Mouse (Mus musculus) bone marrow macrophage, adult 2 months (primary cell): Measurements from ENCODE around the gene Efs.

Experiments
- CTCF ChIP-seq: IDR thresholded peaks from 2 replicates; pipeline ENCODE4 v1.5.1; 2012; ENCODE audit warnings: low read depth, mild to moderate bottlenecking, low read length, moderate library complexity
- POLR2A ChIP-seq: IDR thresholded peaks from 2 replicates; pipeline ENCODE4 v1.6.1; 2012; ENCODE audit warnings: mild to moderate bottlenecking, low read depth, low read length, borderline replicate concordance

DNA sequence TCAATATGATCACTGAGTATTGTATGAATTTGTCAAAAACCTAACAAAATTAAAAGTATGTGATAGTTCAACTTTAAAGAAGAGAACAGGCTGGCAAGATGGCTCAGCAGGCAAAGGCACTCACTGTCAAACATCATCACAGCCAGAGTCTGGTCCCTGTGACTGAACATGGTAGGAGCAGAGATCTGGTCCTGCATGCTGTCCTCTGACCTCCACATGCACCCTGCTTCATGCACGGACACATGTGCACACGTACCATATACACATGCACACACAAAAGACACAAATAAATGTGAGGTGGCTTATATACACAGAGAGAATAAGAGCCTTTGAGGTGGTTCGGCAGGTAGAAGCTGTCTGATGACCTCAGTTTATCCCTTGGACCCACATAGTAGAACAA lies 29.6 kb upstream of the Efs start:
- TF ChIP-seq POLR2A (no peak), CTCF (no peak)
